Mouse (Mus musculus): Measurements from ENCODE around the gene Mob1a. TPM values are rescaled to one million over a fixed set of nuclear protein-coding genes. Genes with fewer than 3 reads are reported as not detected.

Mob1a gene
- total RNA-seq, 2 experiments from 2014 or later, result 24.2 to 25.0 TPM

- DNase-seq (ENCODE audit: low spot score in 2 of 2), result no peak
These were observed 56.0 kb downstream of the Mob1a start for GRCm38 (mm10) chr6:83381510-83382491.

- DNase-seq (ENCODE audit: low spot score in 2 of 2), result no peak
These were observed 59.8 kb downstream of the Mob1a start for GRCm38 (mm10) chr6:83385569-83386090.

- DNase-seq (ENCODE audit: low spot score in 2 of 2), result peak; percentile 24 to 41
These were observed 66.5 kb downstream of the Mob1a start for GRCm38 (mm10) chr6:83392166-83392780.

Other genes with a start within 250 kb of the Mob1a start
- 10 to 100 TPM; 18.8 to 22.2 TPM for gene Pcgf1, start 248.1 kb upstream of the Mob1a start, total RNA-seq (2021)
- under 1 TPM; 0.42 to 0.46 TPM for gene Lbx2, start 239.6 kb upstream of the Mob1a start, total RNA-seq (2021)
- 10 to 100 TPM in 1 of 2 experiments, 1 to 10 TPM in 1; 5.9 to 12.0 TPM for gene Ccdc142, start 224.4 kb upstream of the Mob1a start, total RNA-seq (2021)
- gene Gm42688, start 224.4 kb upstream of the Mob1a start, total RNA-seq (2021), result 1 to 10 TPM; 7.2 to 8.1 TPM
- gene Mrpl53, start 217.0 kb upstream of the Mob1a start, total RNA-seq (2021), result 10 to 100 TPM; 55.6 to 58.1 TPM
- gene Mogs, start 210.5 kb upstream of the Mob1a start, total RNA-seq (2021), result 10 to 100 TPM; 27.7 to 30.3 TPM
- 10 to 100 TPM; 68.6 to 72.7 TPM for gene Wbp1, start 204.5 kb upstream of the Mob1a start, total RNA-seq (2021)
- gene Ino80b, start 200.6 kb upstream of the Mob1a start, total RNA-seq (2021), result 10 to 100 TPM; 21.6 to 22.6 TPM
- 10 to 100 TPM; 36.2 to 36.5 TPM for gene Rtkn, start 190.6 kb upstream of the Mob1a start, total RNA-seq (2021)
- 10 to 100 TPM; 21.5 to 28.1 TPM for gene Wdr54, start 169.6 kb upstream of the Mob1a start, total RNA-seq (2021)
- gene 1700003E16Rik, start 169.6 kb upstream of the Mob1a start, total RNA-seq (2021), result 10 to 100 TPM; 20.6 to 22.1 TPM
- 100 to 1,000 TPM; 360 to 362 TPM for gene Dctn1, start 160.1 kb upstream of the Mob1a start, total RNA-seq (2021)
- gene Slc4a5, start 106.2 kb upstream of the Mob1a start, total RNA-seq (2021), result 1 to 10 TPM in 1 of 2 experiments, under 1 TPM in 1; 0.31 to 2.9 TPM
- gene Mthfd2, start 108 bp upstream of the Mob1a start, total RNA-seq (2021), result 10 to 100 TPM; 10.3 to 11.3 TPM
- gene Bola3, start 23.1 kb downstream of the Mob1a start, total RNA-seq (2021), result 10 to 100 TPM; 35.5 to 36.3 TPM
- gene Tet3, start 133.1 kb downstream of the Mob1a start, total RNA-seq (2021), result 100 to 1,000 TPM; 102 TPM
- 10 to 100 TPM; 29.5 to 29.7 TPM for gene Dguok, start 181.0 kb downstream of the Mob1a start, total RNA-seq (2021)
- gene Actg2, start 210.2 kb downstream of the Mob1a start, total RNA-seq (2021), result under 1 TPM; 0.55 to 0.98 TPM
- 10 to 100 TPM; 38.7 to 39.0 TPM for gene Stambp, start 246.7 kb downstream of the Mob1a start, total RNA-seq (2021)